Mouse (Mus musculus) ES-CJ7 (cell line): ENCODE data around the gene Amh.
"Not testable (repeated sequence)": the region's sequence is repeated elsewhere in the genome, so short reads cannot be mapped to it uniquely, and the experiment has no call there.

Source experiments
- DNase-seq: peaks from one replicate; pipeline ENCODE4 v3.0.0; 2011; ENCODE audit warnings: low read depth, low spot score

The Amh gene

DNA sequence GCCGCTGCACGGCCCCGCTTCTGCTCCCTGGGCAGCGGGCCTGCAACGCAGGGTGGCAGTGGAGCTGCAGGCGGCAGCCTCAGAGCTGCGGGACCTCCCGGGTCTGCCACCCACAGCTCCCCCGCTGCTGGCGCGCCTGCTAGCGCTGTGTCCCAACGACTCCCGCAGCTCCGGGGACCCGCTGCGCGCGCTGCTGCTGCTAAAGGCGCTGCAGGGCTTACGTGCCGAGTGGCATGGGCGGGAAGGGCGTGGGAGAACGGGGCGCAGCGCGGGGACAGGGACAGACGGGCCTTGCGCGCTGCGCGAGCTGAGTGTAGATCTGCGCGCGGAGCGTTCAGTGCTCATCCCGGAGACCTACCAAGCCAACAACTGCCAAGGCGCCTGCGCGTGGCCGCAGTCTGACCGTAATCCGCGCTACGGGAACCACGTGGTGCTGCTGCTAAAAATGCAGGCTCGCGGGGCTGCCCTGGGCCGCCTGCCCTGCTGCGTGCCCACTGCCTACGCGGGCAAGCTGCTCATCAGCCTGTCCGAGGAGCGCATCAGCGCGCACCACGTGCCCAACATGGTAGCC is 2.1 kb downstream of the Amh start:
- DNase-seq: peak; percentile 76

DNA sequence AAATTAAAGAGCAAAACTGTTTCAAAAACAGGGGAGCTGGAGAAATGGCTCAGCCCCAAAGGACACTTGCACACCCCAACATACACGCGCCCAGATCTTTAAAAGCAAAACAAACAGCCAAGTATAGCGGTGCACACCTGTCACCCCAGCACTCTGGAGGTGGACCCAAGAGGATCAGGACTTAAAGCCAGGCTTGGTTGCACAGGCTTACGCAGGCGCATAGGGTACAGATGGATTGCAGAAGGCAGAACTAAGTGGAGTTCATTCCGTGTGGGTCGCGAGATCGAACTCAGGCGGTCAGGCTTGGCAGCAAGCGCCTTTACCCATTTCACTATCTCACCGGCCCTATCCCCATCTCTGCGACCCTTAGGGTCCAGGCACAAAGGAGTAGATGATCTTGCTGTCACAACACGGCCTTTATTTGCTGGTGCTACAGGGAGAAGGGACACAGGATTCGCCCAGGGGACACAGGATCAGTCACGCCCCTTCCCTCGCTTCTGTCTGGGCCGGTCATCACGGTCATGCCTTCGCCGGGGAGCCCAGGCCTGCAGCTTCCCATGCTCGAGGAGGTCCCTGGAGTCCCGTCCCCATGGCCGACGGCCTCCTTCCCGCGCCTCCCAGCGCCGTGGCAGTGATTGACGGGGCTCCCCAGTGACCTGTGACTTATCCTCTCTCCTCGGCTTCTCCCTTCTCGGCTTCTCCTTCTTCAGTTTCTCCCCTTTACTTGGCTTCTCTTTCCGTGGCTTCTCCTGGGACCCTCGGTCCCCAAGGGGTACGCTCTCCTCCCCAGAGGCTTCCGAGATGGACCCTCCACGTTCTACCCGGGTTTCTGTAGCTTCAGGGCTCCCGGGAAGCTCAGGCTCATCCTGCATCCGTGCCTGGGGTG is 3.3 kb downstream of the Amh start:
- no peak for DNase-seq

DNA sequence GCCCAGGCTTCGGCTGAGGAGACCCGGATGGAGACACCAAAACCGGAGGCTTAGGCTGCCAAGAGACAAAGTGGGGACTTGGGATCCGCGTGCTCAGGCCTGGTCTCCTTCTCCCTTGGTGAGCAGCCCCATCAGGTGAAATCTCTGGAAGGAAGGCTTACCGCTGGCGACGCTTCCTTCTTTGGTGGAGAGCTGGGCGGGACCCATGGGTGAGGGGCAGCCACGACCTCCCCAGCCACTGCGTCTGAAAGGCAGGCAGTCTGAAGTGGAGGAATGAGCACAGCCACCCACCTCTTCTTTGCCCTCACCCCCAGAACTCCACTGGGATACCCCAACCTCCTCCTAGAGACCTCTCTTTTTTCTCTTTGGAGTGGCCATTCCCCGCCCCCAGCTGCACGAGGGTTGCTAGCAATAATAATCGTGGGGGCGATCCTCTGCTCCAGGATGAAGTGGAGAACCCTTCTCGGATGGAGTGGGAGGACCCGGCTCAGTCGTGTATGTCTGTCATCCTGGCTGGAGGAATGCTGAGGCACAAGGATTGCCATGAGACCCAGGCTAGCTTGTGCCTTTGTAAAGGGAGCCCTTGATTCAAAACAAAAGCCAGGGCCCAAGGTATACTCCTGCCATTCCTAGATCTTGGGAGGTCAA is 4.1 kb downstream of the Amh start:
- no peak for DNase-seq

GRCm38 (mm10) chr10:80810084-80810483 is 5.0 kb downstream of the Amh start:
- DNase-seq: no peak

- no peak for DNase-seq
Observed at GRCm38 (mm10) chr10:80812391-80813041, 7.5 kb downstream of the Amh start.

- no peak for DNase-seq
Observed at GRCm38 (mm10) chr10:80813366-80813765, 8.3 kb downstream of the Amh start, which contains the start of gene Jsrp1. Jsrp1 (minus strand) TSS chr10:80813498.

GRCm38 (mm10) chr10:80814800-80815199 is 9.8 kb downstream of the Amh start:
- DNase-seq: no peak

DNA sequence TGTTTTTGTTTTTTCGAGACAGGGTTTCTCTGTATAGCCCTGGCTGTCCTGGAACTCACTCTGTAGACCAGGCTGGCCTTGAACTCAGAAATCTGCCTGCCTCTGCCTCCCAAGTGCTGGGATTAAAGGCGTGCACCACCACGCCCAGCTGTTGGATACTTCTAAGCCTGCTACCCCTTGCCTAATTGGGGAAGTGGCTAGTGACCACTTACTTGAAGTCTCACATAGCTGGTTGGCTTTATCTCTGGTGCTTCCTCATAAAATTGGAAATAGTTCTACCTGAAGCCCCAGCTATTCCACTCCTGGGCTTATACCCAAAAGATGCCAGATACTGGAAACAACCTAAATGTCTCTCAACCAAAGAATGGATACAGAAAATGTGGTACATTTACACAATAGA is 11.3 kb downstream of the Amh start:
- DNase-seq: not testable (repeated sequence)

- no peak for DNase-seq
Observed at GRCm38 (mm10) chr10:80817164-80817563, 12.1 kb downstream of the Amh start.

- DNase-seq: peak; percentile 64
Observed at GRCm38 (mm10) chr10:80817955-80818354, 12.9 kb downstream of the Amh start.

- DNase-seq: no peak
Observed at GRCm38 (mm10) chr10:80818599-80819281, 13.7 kb downstream of the Amh start.

DNA sequence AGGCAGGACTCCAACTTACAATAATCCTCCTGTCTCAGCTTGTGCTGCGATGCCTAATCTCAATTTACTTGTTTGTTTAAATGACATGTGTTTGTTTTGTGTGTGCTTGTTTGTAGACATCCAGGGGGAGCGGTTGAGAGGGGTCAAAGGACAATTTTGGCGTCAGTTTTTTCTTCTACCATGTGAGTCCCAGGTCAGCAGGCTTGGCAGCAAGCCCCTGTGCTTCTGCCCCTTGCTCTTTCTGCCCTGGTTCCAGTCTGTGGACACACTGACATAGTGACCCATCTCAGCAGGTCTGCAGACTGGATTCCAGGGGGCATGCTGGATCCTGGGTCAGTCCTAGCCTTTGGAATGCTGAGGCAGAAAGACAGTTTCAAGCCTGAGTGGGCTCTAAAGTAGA is 14.4 kb downstream of the Amh start:
- no peak for DNase-seq

GRCm38 (mm10) chr10:80821991-80822390 is 16.9 kb downstream of the Amh start:
- DNase-seq: peak; percentile 71

DNA sequence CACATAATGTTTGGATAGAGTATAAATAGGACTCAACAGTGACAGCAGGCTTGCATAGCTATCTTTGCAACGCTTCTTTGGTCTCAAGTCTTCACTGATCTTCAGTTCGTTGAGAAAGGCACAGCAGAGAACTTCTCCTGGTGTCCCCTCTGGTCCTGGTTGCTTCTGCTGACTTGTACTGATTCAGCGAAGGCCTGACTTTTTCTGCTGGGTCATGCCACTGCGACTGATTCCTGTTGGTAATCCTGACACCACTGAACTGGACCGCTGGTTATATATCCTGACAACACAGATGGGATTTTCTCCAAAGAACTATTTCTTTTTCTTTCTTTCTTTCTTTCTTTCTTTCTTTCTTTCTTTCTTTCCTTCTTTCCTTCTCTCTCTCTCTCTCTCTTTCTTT is 17.5 kb downstream of the Amh start:
- DNase-seq: no peak

DNA sequence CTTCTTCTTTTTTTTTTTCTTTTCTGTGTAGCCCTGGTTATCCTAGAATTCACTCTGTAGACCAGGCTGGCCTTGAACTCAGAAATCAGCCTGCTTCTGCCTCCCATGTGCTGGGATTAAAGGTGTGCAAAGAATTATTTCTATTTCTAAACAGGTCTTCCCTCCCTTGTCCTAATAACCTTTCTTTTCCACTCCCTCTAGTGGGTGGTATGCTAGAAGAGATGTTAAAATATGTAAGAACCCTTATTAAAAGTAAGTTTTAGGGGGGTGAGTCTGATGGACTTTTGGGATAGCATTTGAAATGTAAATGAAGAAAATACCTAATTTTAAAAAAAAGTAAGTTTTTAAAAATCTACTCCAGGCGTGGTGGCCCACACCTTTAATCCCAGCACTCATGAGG is 18.3 kb downstream of the Amh start:
- DNase-seq: no peak

GRCm38 (mm10) chr10:80823847-80824643 is 19.0 kb downstream of the Amh start:
- DNase-seq: peak; percentile 58

- DNase-seq: no peak
Observed at GRCm38 (mm10) chr10:80824827-80825226, 19.8 kb downstream of the Amh start.

GRCm38 (mm10) chr10:80826151-80827062 is 21.4 kb downstream of the Amh start, which contains the start of gene Oaz1:
Oaz1 (plus strand) TSS chr10:80826656.
- DNase-seq: peak; percentile 100

DNA sequence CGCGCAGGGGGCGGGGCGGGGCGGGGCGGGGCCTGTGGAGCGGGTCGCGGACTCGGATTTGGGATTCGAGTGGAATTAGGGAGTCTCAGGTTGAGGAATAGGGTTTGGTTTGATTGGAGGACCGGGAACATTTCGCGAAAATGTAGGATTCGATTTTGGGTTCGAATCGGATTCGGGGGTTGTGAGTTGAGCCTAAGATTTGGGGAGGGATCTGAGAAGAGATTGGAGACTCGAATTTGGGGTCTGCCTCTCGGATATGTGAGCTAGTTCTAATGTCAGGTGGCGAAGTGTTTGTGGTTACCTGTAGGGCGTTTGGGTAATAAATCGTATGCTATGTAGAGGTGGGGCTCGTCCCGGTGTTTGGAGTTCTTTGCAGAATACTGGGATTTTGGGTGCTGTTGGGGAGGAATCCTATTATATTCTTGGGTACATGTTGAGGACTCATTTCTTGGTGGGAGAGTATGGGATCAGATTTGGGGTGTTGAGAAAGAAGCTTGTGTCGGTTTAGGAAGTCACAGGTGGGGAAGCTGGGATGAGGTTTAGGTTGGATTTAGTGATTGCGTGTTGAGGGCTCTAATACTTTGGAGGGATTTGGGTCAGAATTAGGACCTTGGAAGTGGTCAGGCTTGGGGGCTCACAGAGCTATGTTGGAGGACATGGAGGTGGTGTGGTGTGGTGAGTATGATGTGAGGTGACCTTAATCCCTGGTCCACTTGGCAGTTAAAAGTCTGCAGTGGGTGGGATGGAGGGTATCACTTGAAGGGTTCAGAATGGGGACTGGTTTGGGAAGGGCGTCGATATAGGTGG is 22.2 kb downstream of the Amh start:
- DNase-seq: no peak
